Comparison of ENCODE assay signal across 8 mouse cellular contexts in the genomic region with DNA sequence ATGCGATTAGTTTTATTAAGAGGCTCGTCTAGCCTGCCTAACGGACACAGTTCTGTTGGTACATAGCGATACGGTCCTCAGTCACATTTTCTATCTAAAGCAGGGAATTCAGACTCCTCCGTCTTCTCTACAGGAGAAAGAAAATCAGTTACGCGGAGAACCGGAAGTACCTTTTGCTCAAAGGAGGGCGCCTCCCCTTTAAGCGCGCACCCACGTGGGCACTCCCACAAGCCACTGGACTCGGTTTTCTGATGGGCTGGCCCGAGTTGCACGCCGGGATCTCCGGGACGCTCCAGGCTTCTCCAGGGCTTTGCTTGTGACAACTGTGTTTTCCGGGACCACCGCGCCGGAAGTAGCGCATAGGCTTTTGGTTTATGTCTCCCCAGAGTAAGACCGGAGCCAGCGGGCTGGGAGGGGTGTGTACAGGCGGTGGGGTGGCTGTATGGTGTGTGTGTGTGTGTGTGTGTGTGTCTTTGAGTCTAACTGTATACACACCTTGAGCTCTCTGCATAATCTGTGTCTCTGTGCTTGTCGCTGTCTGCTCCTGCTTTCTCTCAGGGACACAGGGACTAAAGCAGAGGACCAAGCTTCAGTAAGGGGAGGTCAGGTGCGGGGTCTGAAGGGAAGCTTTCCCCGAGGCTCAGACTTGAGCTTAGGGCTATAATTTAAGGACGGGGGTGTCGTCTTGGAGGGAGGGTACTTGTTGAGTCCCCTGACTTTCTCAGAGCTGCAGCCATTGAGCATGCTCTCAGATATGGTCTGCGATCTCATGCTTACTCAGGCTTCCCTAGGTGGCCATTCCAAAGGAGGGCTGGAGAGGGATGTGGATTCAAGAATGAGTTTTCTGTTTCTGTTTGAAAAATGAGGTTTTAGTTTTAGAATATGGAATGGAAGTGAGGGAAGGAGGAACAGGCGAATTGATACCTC. TPM values are rescaled to one million over a fixed set of nuclear protein-coding genes. Genes with fewer than 3 reads are reported as not detected.
DNase-seq lines count a peak whose midpoint lies in the region; ATAC-seq and TF ChIP-seq lines count a peak whose summit lies in the region.

TSS of gene Zfp59 (plus strand) at position 285 of the 927 bp plus-strand sequence.

- TF ChIP-seq POLR2A in ES-Bruce4 (IDR thresholded peaks at IDR 0.05; ENCODE audit: insufficient read depth, low read length): no peak

- peaks cover 4% of the 10 kb centered on the region for H3K4me1 ChIP-seq in ES-Bruce4 (ENCODE audit: control insufficient read depth, insufficient read depth, low read length)
- peaks cover 14% of the 10 kb centered on the region for H3K4me1 ChIP-seq in forebrain, embryonic 13.5 days
- peaks cover 15% of the 10 kb centered on the region for H3K4me1 ChIP-seq in neural tube, embryonic 15.5 days

- no peaks in the 10 kb centered on the region for H3K27me3 ChIP-seq in ES-Bruce4 (ENCODE audit: control insufficient read depth, insufficient read depth, low read length, poor library complexity, severe bottlenecking)
- H3K27me3 ChIP-seq in forebrain, embryonic 13.5 days: no peaks in the 10 kb centered on the region
- no peaks in the 10 kb centered on the region for H3K27me3 ChIP-seq in neural tube, embryonic 15.5 days (replicated peaks)

- no peak for TF ChIP-seq CTCF in ES-Bruce4 (IDR thresholded peaks at IDR 0.05; ENCODE audit: low read depth, low read length)

- no peak for TF ChIP-seq EP300 in ES-Bruce4 (IDR thresholded peaks at IDR 0.05; ENCODE audit: insufficient read depth, low read depth, low read length)

- H3K9me3 ChIP-seq in ES-Bruce4 (replicated peaks; ENCODE audit: control insufficient read depth, insufficient read depth, low read length, poor library complexity, severe bottlenecking): no peaks in the 10 kb centered on the region
- H3K9me3 ChIP-seq in forebrain, embryonic 13.5 days (replicated peaks): no peaks in the 10 kb centered on the region
- H3K9me3 ChIP-seq in neural tube, embryonic 15.5 days (replicated peaks): no peaks in the 10 kb centered on the region

- peak within 1 kb of the TSS; percentile 69 for H3K4me2 ChIP-seq in forebrain, embryonic 13.5 days
- peak within 1 kb of the TSS; percentile 65 for H3K4me2 ChIP-seq in neural tube, embryonic 15.5 days

- WGBS in forebrain, embryonic 13.5 days: 3% methylated on average over 34 of the region's 34 CpGs
- WGBS in neural tube, embryonic 15.5 days: 3% methylated on average over 34 of the region's 34 CpGs

- H3K36me3 ChIP-seq in ES-Bruce4 (ENCODE audit: control insufficient read depth, insufficient read depth, low read length, poor library complexity, severe bottlenecking): peaks cover under 1% of the 10 kb centered on the region; the same call in 1 of the 2 replicates
- no peaks in the 10 kb centered on the region for H3K36me3 ChIP-seq in forebrain, embryonic 13.5 days (ENCODE audit: poor library complexity, severe bottlenecking)
- H3K36me3 ChIP-seq in neural tube, embryonic 15.5 days: no peaks in the 10 kb centered on the region

- peak within 1 kb of the TSS; percentile 77 for H3K4me3 ChIP-seq in ES-Bruce4 (ENCODE audit: low read depth, low read length)
- H3K4me3 ChIP-seq in forebrain, embryonic 13.5 days: peak within 1 kb of the TSS; percentile 52
- H3K4me3 ChIP-seq in neural tube, embryonic 15.5 days (replicated peaks): peak within 1 kb of the TSS; percentile 50

- H3K9ac ChIP-seq in ES-Bruce4 (ENCODE audit: low read depth, poor library complexity, severe bottlenecking): peak within 1 kb of the TSS; percentile 58
- peak within 1 kb of the TSS; percentile 64 for H3K9ac ChIP-seq in forebrain, embryonic 13.5 days
- peak within 1 kb of the TSS; percentile 69 for H3K9ac ChIP-seq in neural tube, embryonic 15.5 days (replicated peaks)

- intact Hi-C loops in heart, postnatal 14 days (cut with DNase I): no loop called here

- DNase-seq in heart, postnatal 14 days: peak; percentile 81 to 87
- DNase-seq in layer of hippocampus, adult 11-12 months (ENCODE audit: low spot score): peak; percentile 91
- peak; percentile 90 to 92 for DNase-seq in lung, adult 18-20 months
- peak; percentile 90 for DNase-seq in testis, postnatal 14 days (ENCODE audit: low spot score)

- H3K27ac ChIP-seq in ES-Bruce4 (ENCODE audit: insufficient read depth, low read length): peak within 1 kb of the TSS; percentile 78
- H3K27ac ChIP-seq in forebrain, embryonic 13.5 days: peak within 1 kb of the TSS; percentile 84
- H3K27ac ChIP-seq in neural tube, embryonic 15.5 days (replicated peaks): peak within 1 kb of the TSS; percentile 92

- peak; percentile 83; the same call in 1 of the 2 replicates for ATAC-seq in cerebellum, adult (ENCODE audit: insufficient number of reproducible peaks, low FRiP score, low TSS enrichment)
- peak; percentile 99 for ATAC-seq in forebrain, embryonic 13.5 days
- peak; percentile 99 for ATAC-seq in neural tube, embryonic 15.5 days (ENCODE audit: low FRiP score)

RNA-seq across cellular contexts. Expression of gene Zfp59, which starts in this region (rescaled TPM):
- polyA plus RNA-seq in ES-Bruce4 (2011; ENCODE audit: insufficient read depth, insufficient read length, low read depth, missing spikeins): 7.0 and 7.7 TPM in 2 replicates
- 10.1 and 11.1 TPM in 2 replicates for polyA plus RNA-seq in forebrain, embryonic 13.5 days (2015; fragmentation: Nextera tagmentation; extraction: Ambion mirVana)
- 1 to 10 TPM; 2.1 to 2.5 TPM for total RNA-seq in heart, postnatal 14 days (2021)
- 9.0 and 9.7 TPM in 2 replicates for polyA plus RNA-seq in neural tube, embryonic 15.5 days (2015; fragmentation: Nextera tagmentation; extraction: Ambion mirVana)

Comparison
In these comparisons a context has a peak if more than half of its experiments do, and no peak if none do; other contexts are left out.
1. Peak in every context shown above with its lines: DNase-seq, ATAC-seq, H3K4me3 ChIP-seq and H3K27ac ChIP-seq.